Mouse (Mus musculus) adrenal gland, postnatal 36 days (tissue): ENCODE data around the gene Ush1c. TPM values are rescaled to one million over a fixed set of nuclear protein-coding genes. Genes with fewer than 3 reads are reported as not detected.
A peak's percentile ranks its signal among the peaks of the same experiment; 100 is the strongest.

Experiments used
- DNase-seq, 2 experiments: peaks; one replicate each; pipeline ENCODE4 v3.0.0; 2021; ENCODE audit warnings: mixed read lengths in 1 of 2
- long read RNA-seq, 2 experiments: library from polyadenylated mRNA; stranded (forward); transcript quantifications; one replicate each; pipeline ENCODE4 v2.0.0; 2021; ENCODE audit warnings: borderline sequencing depth in 2 of 2
- total RNA-seq, 2 experiments: library from RNA; stranded (reverse); gene quantifications; 2 replicates each; pipeline ENCODE4 v1.2.3; 2021

Ush1c gene
- total RNA-seq: 1 to 10 TPM; 2.8 to 3.2 TPM
- long read RNA-seq, experiment 1, partial matches to known transcripts: 2 of 6 reads
- long read RNA-seq, experiment 1, other reads (novel, unspliced or antisense): 1 of 6 reads
- long read RNA-seq, experiment 2, partial matches to known transcripts: 0 of 1 reads
- long read RNA-seq, experiment 2, other reads (novel, unspliced or antisense): 0 of 1 reads

GRCm38 (mm10) chr7:46238346-46238745 is at the start of gene Ush1c:
Ush1c (minus strand) TSS chr7:46238503.
- peak in 1 of 2 experiments; percentile 9 for DNase-seq

GRCm38 (mm10) chr7:46287051-46287450 is 48.7 kb upstream of the Ush1c start:
- no peak for DNase-seq

GRCm38 (mm10) chr7:46286391-46286790 is 48.1 kb upstream of the Ush1c start:
- no peak for DNase-seq

GRCm38 (mm10) chr7:46285161-46285839 is 47.0 kb upstream of the Ush1c start:
- DNase-seq: no peak

DNA sequence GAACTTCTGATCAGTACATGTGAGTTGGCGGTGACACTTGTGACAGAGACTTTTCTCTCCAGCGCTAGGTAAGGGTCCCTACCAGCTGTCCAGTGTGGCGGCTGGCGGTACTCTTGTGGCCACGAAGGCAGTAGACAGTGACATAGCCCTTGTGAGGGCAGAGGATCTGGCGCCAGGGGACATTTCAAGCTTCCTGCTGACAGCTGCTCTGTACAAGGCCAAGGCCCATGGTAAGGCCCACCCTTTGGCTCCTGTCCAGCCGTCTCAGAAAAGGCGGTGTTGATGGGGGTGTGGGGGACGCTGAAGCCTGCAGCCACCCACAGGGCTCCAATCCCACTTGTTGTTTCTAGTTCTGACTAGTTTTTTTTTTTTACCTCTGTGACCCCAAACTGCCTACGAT is 45.4 kb upstream of the Ush1c start:
- DNase-seq: peak; percentile 65 to 72

GRCm38 (mm10) chr7:46282276-46282675 is 44.0 kb upstream of the Ush1c start:
- no peak for DNase-seq

- no peak for DNase-seq
These were observed 42.6 kb upstream of the Ush1c start for GRCm38 (mm10) chr7:46280896-46281295.

DNA sequence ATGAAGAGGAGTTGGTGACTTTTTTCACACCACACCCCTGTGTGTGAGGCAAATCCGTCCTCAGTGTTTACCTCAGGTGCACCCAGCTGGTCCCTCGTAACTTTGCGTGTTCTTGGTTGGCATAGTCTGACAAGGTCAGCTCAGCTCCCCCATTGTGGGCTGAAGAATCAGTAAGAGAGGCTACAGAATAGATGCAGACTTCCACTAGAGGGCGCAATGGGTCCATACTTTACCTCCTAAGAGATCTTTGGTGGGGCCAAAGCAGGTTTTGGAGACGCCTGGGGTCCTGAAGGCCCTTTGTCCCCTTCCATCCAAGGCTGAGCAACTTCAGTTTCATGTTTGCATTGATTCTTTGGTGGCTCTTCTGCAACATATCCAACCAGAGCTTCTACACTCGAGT is 41.6 kb upstream of the Ush1c start:
- DNase-seq: peak; percentile 46 to 62

GRCm38 (mm10) chr7:46276156-46276555 is 37.9 kb upstream of the Ush1c start:
- no peak for DNase-seq

GRCm38 (mm10) chr7:46251841-46252240 is 13.5 kb upstream of the Ush1c start:
- no peak for DNase-seq

DNA sequence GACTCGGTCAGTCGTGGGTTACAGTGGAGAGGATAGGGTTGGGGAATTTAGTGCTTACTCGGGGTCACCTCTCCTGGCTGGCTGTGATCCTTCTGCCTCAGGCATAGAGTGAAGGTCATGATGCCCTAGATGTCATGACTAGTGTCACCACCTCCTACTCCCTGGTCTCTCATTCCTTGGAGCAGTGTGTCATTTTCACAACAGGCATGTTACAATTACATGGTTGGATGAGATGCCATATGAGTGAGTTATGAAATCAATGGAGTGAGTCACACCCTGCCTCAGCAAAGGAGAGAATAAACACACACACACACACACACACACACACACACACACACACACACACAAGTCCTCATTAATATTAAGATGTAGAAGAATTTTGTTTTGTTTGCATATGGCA is 9.3 kb upstream of the Ush1c start:
- DNase-seq: no peak

DNA sequence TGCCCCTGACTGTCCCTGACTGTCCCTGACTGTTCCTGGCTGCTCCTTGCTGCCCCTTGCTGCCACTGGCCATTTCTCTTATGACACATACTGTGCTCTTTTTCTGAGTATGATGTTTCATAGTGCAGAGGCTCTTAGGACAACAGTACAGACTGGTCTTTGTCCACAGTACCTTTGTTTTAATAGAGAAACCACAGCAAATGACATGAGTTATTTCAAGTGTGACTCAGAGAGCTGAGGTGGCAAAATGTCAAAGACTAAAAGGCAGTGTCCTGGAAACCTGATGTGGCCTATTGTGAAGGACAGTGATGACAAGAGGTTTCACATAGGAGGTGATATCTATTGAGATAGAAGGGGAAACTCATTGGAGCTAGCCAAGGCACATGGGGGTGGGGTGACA is 8.6 kb upstream of the Ush1c start:
- peak; percentile 44 to 47 for DNase-seq

GRCm38 (mm10) chr7:46240696-46241095 is 2.4 kb upstream of the Ush1c start, which contains the start of gene Otog:
Otog (plus strand) TSS chr7:46240987.
- no peak for DNase-seq

DNA sequence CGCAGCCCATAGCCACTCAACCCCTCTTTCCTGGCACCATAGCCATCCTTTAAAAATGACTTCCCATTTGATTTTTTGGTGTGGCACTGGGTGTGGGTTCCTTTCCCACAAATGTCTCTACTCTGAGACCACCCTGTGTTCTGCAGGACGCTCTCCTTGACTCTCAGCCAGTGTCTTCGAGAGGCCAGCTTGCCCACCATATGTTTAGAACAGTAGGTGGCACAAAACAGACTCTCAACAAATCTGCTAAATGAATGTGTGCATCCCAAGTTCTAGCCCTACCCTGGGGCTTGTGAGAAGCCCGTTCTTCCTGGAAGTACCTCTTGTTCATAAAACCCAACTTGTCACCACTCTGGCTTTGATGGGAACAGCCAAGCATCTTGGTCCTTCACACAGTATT is 1.8 kb upstream of the Ush1c start:
- DNase-seq: no peak

GRCm38 (mm10) chr7:46237192-46237591 is 1.1 kb downstream of the Ush1c start:
- no peak for DNase-seq

- no peak for DNase-seq
These were observed 1.9 kb downstream of the Ush1c start for GRCm38 (mm10) chr7:46236363-46236762.

DNA sequence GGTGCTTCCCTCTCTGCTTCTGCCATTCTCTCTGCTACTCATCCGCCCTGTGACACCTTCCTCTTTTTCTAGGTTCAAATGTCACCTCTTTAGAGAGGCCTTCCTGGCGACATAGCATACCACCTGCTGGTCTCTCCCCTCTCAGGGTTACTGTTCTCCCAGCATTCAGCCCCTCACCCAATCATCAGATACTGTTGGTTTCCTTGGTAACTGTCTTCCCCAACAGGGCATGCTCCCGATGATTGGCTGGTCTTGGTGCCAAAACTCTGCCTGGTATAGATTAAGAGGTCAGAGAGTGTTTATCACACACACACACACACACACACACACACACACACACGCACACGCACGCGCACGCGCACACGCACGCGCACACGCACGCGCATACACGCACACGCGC is 2.4 kb downstream of the Ush1c start:
- DNase-seq: no peak

DNA sequence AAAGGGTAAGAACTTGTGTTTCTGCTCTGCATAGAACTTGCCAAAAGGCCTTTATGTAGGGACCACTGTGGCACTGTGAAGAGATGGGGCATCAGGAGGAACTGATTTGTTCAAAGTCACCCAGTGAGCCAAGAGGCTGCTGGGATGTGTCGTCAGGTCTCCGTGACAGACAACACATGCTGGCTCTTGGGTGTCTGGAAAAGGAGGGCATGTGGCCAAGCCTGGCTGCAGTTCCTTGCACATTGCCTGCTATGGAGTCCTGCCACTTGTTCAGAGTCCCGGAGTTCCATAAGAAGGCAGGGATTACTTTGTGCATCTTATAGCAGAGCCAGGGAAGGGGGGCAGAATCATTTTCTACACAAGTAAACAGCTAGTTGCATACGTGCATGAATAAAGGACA is 11.4 kb downstream of the Ush1c start:
- DNase-seq: no peak

- peak; percentile 67 to 76 for DNase-seq
These were observed 12.1 kb downstream of the Ush1c start for GRCm38 (mm10) chr7:46226253-46226652.

- DNase-seq: no peak
These were observed 17.6 kb downstream of the Ush1c start for GRCm38 (mm10) chr7:46220591-46221129.

GRCm38 (mm10) chr7:46218415-46218814 is 19.9 kb downstream of the Ush1c start:
- DNase-seq: no peak

GRCm38 (mm10) chr7:46216481-46216880 is 21.8 kb downstream of the Ush1c start:
- DNase-seq: no peak

DNA sequence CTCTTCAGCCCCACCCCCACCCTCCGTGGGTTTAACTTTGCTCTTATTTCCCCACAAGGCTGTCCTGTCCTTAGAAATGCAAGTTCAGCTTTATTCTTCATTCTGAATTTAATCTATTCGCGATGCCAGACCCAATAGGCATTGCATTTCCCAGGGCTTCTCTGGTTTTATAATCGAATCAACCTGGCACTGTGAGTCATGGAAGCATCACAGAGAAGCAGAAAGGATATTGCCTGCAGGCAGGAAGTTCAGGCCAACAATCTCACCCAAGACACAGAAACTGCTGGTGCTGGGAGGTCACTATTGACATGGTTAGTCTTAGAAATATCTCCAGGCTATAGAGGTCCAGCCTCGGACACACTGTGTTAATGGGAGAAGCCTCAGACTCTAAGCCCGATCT is 28.0 kb downstream of the Ush1c start:
- no peak for DNase-seq

DNA sequence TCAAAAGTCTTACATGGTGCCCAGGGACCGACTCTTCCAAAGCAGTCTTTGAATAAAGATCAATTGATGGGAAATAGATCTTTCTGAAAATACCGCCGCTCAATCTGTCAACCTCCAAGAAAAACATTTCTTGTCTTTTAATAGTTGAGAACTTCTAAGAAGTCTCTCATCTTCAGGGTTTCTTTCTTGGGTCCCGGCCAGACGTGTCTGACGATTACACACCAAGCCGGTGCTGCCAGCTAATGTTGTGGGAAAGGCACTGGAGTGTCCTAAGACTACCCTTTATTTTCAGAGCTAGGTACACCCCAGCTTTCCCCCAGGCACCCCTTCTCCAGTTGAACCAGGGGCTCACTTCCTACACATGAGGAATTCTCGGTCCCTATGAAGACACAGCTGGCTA is 30.2 kb downstream of the Ush1c start:
- DNase-seq: no peak
